Mouse (Mus musculus) lung, postnatal 4 days (tissue): ENCODE measurements around the gene Neurl4.
A peak's percentile ranks its signal among the peaks of the same experiment; 100 is the strongest.
"Not testable (repeated sequence)": the region's sequence is repeated elsewhere in the genome, so short reads cannot be mapped to it uniquely, and the experiment has no call there.

Source experiments
- DNase-seq, 2 experiments: peaks; one replicate each; pipeline ENCODE4 v3.0.0; 2021

The Neurl4 gene

DNA sequence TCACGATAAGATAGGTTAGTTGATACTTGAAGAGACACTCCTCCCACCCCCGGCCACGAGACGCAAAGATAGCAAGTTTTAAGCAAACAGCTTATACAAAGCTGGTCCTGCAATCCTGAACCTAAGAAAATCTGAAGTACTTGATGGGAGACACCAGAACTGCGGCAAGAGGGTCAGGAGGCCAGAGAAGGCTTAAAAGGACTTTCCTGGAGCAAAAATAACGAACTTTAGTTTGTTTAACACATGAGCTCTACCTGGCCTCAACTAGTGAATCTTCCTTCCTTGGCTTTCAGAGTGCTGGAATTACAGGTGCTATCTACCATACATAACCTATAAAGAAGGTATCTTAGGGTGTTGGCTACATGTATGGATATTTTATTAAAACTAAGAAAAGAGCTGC lies 33.8 kb downstream of the Neurl4 start:
- no peak for DNase-seq

DNA sequence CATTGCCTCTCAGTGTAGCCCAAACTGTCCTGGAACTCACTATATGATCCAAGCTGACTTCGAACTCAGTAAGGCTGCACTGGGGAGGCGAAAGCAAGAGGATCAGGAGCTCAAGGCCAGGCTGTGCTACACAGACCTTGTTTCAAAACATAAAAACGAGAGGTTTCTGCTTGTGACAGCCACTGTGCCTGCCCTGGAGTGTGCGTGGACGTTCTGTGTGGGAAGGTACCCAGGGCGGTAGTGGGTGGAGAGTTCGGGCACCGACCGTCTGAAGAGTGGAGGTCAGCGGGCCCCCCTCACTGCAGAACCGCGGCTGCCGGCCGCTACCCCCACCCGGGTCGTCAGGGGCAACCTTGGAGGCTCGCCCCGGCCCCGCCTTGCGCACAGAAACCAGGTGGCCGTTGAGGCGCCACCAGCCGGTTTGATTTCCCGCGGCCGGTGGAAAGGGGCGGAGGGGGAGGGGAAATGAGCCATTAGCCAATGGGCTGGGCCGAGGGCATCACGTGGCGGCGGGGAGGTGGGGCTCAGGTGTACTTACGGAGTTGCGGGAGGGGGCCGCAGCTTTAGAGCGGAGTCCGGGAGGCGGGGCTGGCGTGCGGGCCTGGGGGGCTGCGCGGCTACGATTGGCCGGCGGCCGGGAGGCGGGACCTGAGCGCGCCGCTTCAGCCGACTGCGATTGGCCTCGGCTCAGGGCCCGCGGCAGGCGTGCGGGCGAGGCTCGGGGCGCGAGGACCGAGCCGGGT lies 34.4 kb downstream of the Neurl4 start, which contains the start of gene Ybx2:
Gene Ybx2 (plus strand): TSS at position 660 of the 743 bp plus-strand sequence.
- DNase-seq: peak; percentile 87

DNA sequence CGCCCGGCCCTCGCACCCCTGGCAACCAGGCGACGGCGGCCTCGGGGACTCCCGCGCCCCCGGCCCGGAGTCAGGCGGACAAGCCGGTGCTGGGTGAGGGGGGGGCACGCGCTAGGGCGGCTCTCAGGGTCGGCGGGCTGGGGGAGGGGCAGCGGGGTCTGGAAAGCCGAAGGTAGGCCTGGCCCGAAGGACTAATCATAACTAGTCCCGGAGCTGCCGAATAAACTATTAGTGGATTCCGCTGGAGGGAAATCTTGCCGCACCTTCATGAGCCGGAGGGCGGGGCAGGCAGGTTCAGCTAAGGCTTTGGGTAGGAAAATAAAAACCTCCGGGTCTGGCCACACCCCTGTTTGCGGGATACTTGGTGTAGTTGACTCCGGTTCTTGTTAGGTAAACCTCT lies 35.3 kb downstream of the Neurl4 start:
- DNase-seq: no peak

DNA sequence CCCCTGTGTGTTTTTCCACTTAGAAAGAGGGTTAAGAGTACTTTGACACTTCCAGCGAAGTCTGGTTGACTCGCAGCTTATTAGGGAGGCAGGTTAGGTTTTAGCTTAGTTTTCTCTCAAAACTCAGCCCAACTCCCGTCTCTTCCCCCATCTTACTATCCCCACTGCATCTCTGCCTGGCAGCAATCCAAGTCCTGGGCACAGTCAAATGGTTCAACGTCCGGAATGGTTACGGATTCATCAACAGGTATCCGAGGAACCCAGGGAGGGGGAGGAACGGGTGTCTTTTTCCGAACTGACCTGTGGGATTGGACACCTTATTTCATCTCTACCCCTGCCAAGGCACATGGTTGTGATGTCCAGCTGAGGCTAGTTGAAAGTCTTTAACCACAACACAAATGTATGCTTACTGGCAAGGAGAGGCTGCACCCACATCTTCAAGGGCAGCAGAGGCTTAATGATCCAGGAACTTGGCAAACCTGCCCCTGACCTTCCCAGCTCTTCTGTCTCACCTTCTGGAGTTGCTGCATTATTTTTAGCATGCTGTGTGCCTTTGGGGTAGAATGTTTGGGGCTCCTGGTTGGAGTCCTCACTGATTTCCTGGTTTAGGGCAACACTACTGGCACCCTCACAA lies 36.0 kb downstream of the Neurl4 start:
- DNase-seq: no peak

DNA sequence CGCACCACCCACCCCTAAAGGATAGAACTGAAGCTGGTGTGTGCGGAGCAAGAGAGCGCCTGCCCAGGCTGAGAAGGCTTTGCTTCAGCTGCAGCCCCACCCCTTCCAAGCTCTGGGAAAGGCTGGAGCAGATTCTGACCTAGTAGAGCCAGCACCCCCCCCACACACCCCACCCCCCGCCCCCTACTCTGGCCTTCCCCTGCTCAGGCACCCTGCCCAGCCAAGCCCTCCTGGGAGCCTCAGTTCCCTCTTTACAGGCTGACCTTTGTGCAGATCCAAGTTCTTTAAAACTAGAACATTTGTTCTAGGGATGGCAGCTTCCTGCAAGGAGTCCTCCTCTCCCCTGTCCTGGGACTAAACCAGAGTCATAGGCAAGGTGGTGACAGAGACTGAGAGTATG lies 36.5 kb downstream of the Neurl4 start:
- DNase-seq: no peak

DNA sequence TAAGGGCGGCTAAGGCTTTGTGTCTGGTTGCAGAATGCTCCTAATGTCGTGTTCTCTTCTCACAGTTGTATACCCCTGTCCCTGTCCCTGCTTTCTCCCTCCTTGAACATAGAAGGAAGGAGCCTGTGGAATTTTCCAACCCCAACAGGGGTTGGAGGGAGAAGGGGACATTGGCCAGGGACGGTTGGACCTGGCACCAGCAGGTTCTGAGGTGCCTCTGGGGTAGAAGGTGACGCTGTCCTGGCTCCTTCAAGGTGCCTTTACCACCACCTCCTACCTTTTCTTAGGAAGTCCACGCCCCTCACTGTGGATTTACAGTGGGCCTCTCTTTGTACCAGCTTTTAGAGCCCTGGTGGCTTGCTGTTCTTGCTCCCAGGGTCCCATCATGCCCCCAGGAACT lies 37.0 kb downstream of the Neurl4 start:
- DNase-seq: no peak

DNA sequence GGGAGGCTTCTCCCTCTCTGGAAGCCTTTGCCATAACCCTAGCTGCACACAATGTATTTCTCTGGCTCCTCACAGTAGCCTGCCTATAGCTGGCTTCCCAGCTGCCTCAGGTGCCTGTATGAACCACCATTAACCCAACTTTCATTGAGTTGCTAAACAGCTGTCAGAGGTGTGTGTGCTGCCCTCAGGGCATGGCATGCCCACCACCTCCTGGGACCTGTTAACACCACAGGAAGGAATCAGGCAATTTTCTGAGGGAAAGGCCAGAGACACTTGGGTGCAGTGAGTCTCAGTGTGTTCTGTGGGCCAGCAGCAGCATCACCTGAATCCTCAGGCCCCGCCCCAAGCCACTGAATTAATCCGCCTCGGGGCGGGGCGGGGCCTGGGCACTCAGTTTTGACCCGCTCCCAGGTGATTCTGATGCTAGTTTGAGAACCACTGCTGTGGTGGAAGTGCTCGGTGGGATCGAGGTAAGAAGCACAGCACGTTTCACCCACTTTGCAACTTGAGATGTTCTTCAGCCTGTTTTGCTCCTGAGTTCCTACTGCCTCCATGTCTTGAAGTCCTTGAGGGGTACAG lies 37.6 kb downstream of the Neurl4 start:
- no peak for DNase-seq

DNA sequence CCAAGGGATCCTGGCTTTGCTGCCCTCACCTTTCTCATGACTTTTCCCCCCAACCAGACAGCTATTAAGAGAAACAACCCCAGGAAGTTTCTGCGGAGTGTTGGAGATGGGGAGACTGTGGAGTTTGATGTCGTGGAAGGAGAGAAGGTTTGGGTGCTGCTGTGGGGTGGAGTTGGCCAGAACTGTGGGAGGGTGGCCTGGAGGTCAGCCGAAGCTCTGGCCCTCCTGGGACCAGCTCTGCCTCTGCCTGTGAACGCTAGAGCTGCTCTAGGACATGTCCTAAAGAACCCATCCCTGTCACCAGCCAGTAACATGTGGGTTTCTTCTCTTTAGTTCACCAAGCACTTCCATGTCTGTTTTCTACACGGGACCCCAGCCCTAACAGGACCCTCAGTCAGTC lies 38.3 kb downstream of the Neurl4 start:
- DNase-seq: no peak

DNA sequence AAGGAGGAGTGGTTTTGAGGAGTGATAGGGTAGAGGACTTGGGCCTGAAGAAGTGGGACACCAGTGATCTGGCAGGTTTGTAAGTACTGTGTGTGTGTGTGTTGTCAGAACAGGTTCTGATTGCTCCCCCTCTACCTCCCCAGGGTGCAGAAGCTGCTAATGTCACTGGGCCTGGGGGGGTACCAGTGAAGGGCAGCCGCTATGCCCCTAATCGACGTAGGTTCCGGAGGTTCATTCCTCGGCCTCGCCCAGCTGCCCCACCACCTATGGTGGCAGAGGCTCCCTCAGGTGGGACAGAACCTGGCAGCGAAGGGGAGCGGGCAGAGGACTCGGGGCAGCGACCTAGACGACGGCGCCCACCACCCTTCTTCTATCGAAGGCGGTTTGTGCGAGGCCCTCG lies 38.9 kb downstream of the Neurl4 start:
- DNase-seq: no peak

DNA sequence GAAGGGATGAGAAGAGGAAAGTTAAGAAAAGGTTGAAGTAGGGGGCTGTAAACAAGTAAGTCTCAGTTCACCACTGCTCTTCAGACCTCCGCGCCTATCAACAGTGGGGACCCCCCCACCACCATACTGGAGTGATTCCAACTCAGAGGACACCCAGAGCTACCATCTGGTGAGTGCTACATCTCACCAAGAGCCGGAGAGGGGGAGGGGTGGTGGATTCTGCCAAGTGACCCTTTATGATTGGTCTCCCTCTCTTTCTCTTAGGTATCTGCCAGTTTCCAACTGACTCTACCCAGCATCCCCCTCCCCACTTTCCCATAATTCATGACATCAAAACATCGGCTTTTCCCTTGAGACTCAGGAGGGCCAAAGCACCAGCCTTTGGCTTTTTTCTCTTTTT lies 40.1 kb downstream of the Neurl4 start:
- DNase-seq: no peak

DNA sequence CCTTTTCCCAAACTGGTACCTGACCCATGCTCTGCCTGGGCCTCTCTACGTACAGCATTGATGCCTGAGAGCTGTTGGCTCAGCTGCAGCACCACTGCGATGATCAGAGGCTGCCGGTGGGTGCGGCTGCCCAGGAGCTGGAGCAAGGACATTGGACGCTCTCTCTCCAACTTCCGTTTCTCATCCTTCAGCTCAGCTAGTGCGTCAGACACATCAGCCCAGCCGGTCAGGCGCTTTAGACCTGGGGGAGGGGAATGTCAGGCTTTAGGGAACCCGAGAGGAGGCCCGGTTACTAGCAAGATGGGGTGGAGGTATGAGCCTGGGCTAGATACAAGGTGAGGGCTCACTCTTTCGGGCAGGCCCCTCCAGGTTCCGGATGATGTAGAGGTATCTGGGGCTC lies 44.3 kb downstream of the Neurl4 start:
- no peak for DNase-seq

DNA sequence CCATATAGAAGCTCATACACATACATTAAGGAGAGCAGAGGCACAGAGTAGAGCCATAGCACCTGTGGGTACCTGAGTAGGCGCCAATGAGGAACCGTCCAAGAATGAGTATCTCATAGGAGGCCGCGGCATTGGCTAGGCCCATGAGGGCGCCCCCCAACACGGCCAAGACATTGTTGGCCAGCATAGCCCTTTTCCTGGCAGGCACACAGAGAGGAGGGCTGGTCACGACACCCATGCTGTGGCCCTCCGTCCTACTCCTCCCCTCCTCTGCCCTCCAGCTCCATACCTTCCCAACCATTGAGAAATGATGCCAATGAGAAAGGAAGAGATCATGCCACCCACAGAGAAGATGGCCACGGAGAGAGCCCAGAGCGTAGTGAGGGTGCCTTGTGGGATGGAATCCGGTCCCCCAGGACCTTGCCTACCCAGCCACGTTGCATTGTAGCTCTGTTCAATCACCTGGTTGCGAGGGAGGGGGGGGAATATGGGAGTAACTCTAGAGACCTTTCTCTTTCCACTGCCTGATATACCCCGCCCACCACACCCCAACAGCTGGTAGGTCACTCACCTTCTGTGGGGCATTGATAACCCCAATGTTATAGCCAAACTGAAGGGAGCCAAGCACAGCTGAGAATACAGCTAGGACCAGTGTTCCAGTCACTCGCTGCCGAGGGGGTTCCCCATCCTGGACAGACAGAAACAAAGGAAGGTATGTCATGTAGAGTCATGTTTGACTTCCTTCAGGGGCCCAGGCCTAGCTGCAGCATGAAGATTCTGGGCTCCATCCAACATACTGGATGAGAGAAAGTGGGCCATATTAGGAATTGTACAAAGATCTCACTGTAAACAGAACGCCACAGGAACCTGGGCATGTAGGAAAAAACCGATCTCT lies 45.4 kb downstream of the Neurl4 start:
- no peak for DNase-seq

DNA sequence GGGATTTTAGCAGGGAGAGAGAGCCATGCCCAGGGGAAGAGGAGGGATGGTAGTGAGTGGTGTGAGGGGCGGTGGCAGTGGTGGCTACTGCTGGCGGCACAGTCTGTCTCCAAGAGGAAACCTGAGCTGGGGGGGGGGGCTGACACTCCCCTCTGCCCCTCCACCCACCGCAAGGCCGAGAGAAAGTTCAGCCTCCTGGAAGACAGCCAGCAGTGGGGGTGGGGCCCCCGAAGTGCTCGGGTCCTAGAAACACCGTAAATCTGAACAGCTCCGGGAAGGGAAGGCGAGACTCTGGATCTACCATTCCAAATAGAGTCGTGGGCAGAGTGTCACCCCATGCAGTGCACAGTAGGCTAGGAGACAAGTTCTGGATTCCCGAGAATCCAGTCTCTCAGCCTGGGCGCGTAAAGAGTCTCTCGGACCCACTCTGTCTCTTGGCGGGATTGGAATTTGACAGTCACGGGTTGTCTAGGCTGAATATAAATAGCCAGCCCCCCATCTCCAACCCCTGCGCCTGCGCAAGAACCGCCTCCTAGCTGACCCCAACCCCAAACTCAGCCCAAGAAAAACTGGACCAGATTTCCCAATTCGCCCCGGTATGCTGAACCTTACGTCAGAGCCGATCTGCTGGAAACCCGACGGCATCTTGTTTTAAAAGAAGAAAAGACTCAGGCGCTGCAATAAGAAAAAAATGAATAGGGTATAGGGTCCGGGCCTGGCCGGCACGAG lies 46.6 kb downstream of the Neurl4 start:
- peak in 1 of 2 experiments; percentile 35 for DNase-seq

DNA sequence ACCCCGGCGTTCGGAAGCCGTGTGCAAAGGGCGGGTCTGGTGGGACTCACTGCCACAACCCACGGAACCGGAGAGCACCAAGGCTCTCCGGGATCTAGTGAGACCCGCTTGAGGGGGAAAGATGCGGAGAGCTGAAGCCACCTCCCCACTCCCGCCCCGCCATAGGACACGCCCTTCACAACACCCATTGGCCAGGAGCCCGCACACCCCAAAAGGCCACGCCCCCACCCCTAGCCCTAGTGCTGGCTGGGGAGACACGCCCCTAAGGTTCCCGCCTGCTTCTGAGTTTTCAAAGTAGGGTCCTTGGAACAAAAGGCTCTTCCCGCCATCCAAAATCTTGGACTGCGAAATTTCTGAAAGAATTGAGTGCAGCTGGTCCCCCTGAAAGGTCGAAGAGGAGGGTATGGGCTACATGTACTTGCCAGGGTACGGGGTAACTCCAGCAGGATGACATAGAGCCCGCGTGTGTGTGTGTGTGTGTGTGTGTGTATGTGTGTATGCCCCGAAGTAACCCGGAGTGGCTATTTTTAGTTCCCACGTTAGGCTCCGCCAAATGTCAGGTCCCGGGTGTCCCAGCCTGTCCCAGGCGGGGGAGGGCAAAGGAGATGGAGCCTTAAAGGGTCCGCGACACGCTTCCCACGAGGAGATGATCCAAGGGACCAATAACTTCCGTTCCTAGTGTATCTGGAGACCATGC lies 47.3 kb downstream of the Neurl4 start, which contains the start of gene Slc2a4:
Gene Slc2a4 (minus strand): TSS at position 123 of the 697 bp plus-strand sequence.
- peak; percentile 94 to 95 for DNase-seq

DNA sequence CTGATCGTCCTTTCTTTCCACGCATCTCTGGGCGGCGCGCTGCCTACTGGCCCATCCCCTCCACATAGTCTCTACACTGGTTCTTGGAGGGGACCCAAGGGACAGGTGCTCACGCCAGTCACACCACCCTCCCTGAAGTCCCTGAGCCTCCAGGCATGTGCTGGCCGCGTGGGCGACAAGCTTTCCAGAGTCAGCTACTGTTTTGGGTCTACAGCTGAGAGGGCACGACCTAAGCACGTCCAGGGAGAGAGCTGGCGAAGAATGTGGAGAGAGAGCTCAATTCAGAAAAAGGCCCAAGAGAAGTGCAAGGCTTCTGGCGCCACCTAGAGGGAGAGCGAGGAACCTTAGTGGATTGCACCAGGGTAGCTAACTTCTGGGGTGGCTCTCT lies 47.9 kb downstream of the Neurl4 start:
- DNase-seq: peak; percentile 86 to 91

DNA sequence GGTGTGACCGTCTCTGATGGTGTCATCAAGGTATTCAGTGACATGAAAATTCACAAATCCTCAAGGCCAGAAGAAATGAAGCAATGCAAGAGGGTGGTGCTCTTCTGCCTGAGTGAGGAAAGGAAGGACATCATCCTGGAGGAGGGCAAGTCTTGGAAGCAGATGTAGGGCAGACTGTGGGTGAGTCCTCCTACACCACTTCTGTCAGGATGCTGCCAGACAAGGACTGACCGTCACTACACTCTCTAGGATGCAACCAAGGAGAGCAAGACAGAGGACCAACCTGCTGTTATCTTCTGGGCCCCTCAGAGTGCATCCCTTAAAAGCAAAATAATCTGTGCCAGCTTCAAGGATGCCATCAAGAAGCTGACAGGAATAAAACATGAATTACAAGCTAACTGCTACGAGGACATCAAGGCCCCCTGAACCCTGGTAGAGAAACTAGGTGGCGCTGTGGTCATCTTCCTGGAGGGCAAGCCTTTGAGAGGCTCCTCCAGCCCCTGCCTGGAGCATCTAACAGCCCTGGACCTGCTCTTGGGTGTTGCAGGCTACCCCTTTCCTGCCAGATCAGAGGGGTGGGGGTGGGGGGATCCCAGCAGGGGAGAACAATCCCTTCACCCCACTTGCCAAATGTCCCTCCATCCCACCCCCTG lies 50.1 kb downstream of the Neurl4 start:
- DNase-seq: no peak

DNA sequence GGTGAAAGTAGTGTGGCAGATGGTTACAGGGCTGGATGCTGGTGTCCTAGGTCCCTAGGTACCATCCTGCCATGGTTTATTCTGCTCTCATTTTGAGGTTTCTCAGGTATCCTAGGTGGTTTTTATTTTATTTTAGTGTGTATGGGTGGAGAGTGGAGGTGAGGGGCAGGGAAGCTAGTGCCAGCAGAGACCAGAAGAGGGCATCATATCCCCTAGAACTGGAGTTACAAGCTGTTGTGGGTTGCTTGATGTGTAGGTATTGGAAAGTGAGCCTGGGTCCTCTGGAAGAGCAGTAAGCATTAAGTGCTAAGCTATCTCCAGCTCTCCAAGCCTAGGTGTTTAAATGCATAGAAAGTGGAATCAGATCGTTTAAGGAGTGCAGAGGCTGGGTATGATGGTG lies 51.4 kb downstream of the Neurl4 start:
- no peak for DNase-seq

DNA sequence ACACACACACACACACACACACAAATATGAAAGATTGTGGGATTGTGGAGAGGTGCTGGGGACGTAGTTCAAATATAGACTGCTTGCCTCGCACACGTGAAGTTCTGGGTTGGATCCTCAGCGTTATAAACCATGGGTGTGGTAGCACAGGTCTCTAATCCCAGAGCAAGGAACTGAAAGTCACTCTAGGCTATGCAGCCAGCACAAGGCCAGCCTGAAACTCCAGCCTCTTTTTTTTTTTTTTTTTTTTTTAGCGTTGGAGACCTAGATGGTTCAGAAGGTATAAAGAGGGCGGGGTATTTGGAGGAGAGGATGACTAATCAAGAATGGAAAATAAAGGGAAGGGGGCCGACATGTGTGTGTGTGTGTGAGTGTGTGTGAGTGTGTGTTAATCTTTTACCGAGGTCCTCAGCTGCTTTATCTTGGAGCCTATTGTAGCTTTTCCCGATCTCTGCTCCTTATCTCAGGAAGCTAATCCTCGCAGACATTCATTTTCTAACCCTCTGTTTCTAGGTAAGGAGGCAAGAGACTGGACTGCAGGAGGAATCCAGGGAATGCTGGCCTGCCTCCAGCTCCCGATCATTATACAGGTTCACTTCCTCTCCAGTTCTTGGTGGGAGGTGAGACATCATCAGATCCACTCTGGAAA lies 52.5 kb downstream of the Neurl4 start:
- no peak for DNase-seq

DNA sequence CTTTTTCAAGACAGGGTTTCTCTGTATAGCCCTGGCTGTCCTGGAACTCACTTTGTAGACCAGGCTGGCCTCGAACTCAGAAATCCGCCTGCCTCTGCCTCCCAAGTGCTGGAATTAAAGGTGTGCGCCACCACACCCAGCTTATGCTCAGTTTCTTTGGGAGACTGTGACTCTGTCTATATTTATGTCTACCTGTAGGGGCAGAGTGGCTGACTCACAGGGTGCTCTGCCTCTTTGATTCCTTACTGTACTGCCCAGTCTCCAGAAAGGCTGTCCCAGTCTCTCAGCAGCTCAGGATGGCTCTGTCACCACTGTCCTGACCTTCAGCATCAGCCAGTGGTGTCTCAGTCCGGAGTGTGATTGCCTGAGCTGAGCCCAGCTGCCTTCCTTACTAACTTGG lies 54.7 kb downstream of the Neurl4 start:
- not testable (repeated sequence) for DNase-seq

DNA sequence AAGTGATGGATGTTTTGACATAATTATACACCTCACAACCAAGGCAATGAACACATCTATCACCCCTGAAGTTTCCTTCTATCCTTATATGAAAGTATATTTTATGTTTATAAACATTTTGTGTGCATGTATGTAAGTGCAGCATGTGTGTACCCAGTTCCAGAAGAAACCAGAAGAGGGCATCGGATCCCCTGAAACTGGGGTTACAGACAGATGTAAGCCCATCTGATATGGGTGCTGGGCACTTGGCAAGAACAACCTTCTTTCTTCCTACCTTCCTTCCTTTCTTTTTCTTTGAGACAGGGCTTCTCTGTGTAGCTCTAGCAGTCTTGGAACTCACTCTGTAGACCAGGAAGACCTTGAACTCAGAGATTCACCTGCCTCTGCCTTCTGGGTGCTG lies 55.3 kb downstream of the Neurl4 start:
- DNase-seq: no peak

DNA sequence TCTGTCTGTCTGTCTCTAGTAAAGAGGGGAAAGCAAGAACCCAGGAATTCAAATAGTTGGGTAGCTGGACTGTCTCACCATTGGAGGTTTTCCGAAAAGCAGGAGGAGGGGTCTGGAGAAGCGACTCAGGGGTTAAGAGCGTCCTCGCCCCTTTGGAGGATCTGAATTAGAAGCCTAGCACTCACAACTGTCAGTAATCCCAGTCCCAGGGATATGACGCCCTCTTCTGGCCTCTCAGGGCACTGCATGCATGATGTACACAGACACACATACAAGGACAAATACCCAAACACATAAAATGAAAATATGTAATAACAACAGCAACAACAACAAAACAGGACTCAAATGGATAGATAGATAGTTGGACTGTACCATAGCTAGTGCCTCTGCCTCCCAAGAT lies 59.7 kb downstream of the Neurl4 start:
- DNase-seq: no peak
